Mouse (Mus musculus) liver, embryonic 13.5 days (tissue): ENCODE data around the gene Ehbp1l1. TPM values are rescaled to one million over a fixed set of nuclear protein-coding genes. Genes with fewer than 3 reads are reported as not detected.

ENCODE experiments used
- ATAC-seq: fragments of 200-750 bp; cut with Nextera tagmentation; 2 replicates; pipeline ENCODE4 v1.8.0; 2017; ENCODE audit warnings: low read depth, mild to moderate bottlenecking, moderate number of reproducible peaks, moderate library complexity
- DNase-seq: peaks from one replicate; pipeline ENCODE4 v3.0.0; 2022
- H3K27ac ChIP-seq: fragments of 300-500 bp; sonication (generic); 2 replicates; pipeline ENCODE4 v1.5.1; 2015; ENCODE audit warnings: moderate library complexity, mild to moderate bottlenecking, inconsistent platforms
- H3K27me3 ChIP-seq: fragments of 300-500 bp; sonication (generic); 2 replicates; pipeline ENCODE4 v1.6.1; 2015; ENCODE audit warnings: mild to moderate bottlenecking, inconsistent platforms
- H3K36me3 ChIP-seq: fragments of 300-500 bp; sonication (generic); 2 replicates; pipeline ENCODE4 v1.6.1; 2015; ENCODE audit warnings: mild to moderate bottlenecking, inconsistent platforms
- H3K4me1 ChIP-seq: fragments of 300-500 bp; sonication (generic); replicated peaks from 2 replicates; pipeline ENCODE4 v1.6.1; 2015; ENCODE audit warnings: inconsistent platforms
- H3K4me2 ChIP-seq: fragments of 300-500 bp; sonication (generic); 2 replicates; pipeline ENCODE4 v1.6.1; 2015; ENCODE audit warnings: inconsistent platforms, mild to moderate bottlenecking, moderate library complexity
- H3K4me3 ChIP-seq: fragments of 300-500 bp; sonication (generic); replicated peaks from 2 replicates; pipeline ENCODE4 v1.5.1; 2015; ENCODE audit warnings: mild to moderate bottlenecking, inconsistent platforms
- H3K9ac ChIP-seq: fragments of 300-500 bp; sonication (generic); 2 replicates; pipeline ENCODE4 v1.6.1; 2015; ENCODE audit warnings: mild to moderate bottlenecking, inconsistent platforms
- H3K9me3 ChIP-seq: fragments of 300-500 bp; sonication (generic); replicated peaks from 2 replicates; pipeline ENCODE4 v1.6.1; 2016; ENCODE audit warnings: inconsistent platforms
- WGBS: fragments of 180-500 bp; shearing (Covaris S2); methylation state at CpG from one replicate; pipeline ENCODE4 v1.1.7; 2015; ENCODE audit not compliant: insufficient replicate concordance; 5-methylcytosine and 5-hydroxymethylcytosine counted together
- polyA plus RNA-seq: library from polyadenylated mRNA; unstranded; fragments of >200 nt; fragmentation: Nextera tagmentation; extraction: Ambion mirVana; gene quantifications from 2 replicates; pipeline ENCODE4 v1.2.1, GENCODE M21; 2015

The Ehbp1l1 gene
- polyA plus RNA-seq, 1 experiment from 2014 or later, result 105 TPM

DNA sequence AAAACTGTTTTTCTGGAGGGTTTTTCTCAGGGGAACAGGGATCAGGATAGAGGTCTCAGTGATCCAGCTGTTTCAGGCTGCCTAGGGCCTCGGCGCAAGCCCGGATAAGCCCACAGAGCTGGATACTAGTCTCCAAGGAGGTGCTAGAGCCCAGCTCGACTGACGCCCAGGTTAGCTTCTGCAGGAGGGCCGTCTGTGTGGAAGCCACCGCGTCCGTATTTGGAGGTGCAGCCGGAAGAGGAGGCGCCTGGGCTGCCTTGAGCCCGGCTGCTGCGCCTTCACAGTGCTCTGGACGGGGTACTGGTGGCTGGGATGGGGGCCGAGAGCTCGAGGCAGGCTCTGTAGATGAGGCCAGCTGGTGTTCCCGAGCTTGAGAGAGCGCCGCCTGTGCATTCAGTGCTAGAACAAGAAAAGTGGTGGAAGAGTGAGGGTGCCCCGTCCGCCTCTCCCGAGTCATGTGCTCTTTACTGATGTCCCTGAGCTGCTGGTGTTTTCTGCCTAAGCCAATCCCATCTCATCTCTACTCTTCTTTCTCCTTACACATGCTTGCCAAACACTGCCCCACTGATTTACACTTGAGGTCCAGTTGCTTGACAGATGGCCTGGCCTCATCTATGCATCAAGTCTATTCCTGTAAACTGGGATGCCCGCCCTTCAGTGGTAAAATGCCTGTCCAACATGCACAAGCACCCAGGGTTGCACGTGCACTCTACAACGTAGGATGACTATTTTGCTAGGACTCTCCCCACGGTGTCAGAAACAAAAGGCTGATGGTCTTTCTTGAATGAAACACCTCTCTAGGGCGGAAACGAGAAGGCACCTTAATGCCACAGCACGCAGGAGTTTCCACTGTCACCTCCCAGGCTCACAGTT lies 4.4 kb upstream of the Ehbp1l1 start:
- Histone ChIP-seq H3K9me3 (no peaks in the 10 kb centered on the region), H3K9ac (peak overlapping the region; percentile 100), H3K4me3 (peak overlapping the region; percentile 99), H3K27ac (peak overlapping the region; percentile 99), H3K27me3 (peaks cover 18% of the 10 kb centered on the region), H3K4me1 (peaks cover 57% of the 10 kb centered on the region), H3K36me3 (peaks cover 12% of the 10 kb centered on the region), H3K4me2 (peak overlapping the region; percentile 91)
- ATAC-seq (no peak), DNase-seq (no peak)
- WGBS, result 73% methylated on average over 29 of the region's 29 CpGs

DNA sequence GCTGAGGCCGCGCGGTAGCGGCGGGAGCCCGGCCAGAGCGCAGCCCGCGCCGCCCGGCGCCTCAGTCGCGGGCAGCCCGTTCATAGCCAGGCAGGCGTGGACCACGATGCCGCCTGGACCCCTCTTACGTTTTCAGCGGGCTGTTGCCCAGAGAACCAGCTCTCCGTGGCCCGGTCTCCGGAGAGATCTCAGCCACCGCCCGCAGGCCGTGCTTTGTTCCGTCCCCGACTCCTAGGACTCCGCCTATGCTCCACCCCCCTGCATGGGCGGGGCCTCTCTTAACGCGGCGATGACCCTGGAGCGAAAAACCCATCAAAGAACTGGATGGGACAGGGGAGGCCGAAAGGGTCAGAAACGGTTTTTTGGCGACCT lies 3.3 kb upstream of the Ehbp1l1 start, which contains the start of gene Fam89b:
TSS of gene Fam89b (minus strand) at position 210 of the 372 bp plus-strand sequence.
- peak; percentile 55 for ATAC-seq
- peaks cover 63% of the 10 kb centered on the region for H3K4me1 ChIP-seq
- H3K27me3 ChIP-seq, result peaks cover 7% of the 10 kb centered on the region
- peak; percentile 87 for DNase-seq
- peak within 1 kb of the TSS; percentile 99 for H3K27ac ChIP-seq
- peak within 1 kb of the TSS; percentile 91 for H3K4me2 ChIP-seq
- peak within 1 kb of the TSS; percentile 100 for H3K9ac ChIP-seq
- peak within 1 kb of the TSS; percentile 99 for H3K4me3 ChIP-seq
- H3K36me3 ChIP-seq, result peaks cover 12% of the 10 kb centered on the region
- under 1% methylated on average over 37 of the region's 37 CpGs for WGBS
- H3K9me3 ChIP-seq, result no peaks in the 10 kb centered on the region

DNA sequence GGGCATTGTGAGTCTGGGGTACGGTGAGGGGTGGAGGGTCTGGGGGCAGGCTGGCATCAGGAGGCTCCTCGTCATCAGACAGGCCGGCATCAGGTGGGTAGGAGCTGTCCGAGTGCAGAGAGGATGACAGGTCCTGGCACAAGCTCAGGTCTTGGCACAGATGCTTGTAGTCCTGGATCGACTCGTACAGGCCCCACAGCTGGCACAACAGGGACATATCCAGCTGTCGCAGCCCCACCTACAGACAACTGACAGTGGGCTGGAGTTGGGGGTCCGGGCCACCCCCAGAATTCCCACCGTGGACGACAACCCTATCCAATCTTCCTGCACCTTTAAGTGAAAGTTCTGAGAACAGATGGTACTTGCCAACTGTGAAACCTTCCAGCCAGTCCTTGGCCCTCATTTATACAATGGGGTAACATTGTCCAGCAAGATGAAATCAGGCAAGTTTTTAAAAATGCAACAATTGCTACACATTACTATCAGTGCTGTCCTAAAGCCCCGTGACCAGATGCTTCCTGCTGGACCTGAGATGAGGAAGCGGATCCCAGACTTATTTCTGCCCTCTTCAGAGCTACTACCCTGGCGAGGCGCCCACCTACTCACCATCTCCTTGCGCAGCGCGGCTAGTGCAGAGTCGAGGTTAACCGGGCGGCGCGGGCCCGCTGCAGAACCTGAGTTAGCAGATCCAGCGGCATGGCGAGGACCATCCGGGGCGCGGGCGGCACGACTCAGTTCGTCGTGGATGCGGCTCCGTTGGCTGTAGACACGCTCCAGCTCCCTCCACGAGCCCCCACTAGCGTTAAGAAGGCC lies 2.7 kb upstream of the Ehbp1l1 start:
- Histone ChIP-seq H3K9me3 (no peaks in the 10 kb centered on the region), H3K27ac (peak overlapping the region; percentile 99), H3K4me3 (peak overlapping the region; percentile 99), H3K27me3 (peaks cover 3% of the 10 kb centered on the region), H3K36me3 (peaks cover 18% of the 10 kb centered on the region), H3K4me2 (peak overlapping the region; percentile 91), H3K4me1 (peaks cover 69% of the 10 kb centered on the region), H3K9ac (peak overlapping the region; percentile 100)
- WGBS, result 11% methylated on average over 37 of the region's 37 CpGs
- DNase-seq, result no peak
- ATAC-seq, result no peak

DNA sequence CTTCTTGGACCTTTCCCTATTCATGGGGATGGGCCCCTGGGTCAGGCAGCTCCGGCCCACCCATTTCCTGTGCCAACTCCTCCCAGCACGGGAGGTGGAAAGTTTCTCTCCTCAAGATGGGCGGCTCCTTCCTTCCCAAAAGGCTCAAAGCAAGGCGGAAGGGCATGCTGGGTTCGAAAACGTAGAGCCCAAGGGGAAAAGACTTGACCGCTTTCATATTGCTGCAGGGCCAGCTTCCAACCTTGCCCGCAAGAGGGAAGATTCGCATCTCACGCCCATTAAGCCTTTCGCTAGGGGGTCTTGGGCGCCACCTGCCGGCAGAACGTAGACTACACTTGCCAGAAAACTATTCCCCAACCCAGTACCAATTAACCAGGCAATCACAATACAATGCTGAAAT lies 1.6 kb upstream of the Ehbp1l1 start:
- Histone ChIP-seq H3K9me3 (no peaks in the 10 kb centered on the region), H3K4me3 (peak overlapping the region; percentile 99), H3K4me2 (peak overlapping the region; percentile 91), H3K9ac (peak overlapping the region; percentile 100), H3K27me3 (no peaks in the 10 kb centered on the region), H3K36me3 (peaks cover 29% of the 10 kb centered on the region), H3K27ac (peak overlapping the region; percentile 99), H3K4me1 (peaks cover 80% of the 10 kb centered on the region)
- no peak for ATAC-seq
- peak; percentile 81 for DNase-seq
- 2% methylated on average over 14 of the region's 14 CpGs for WGBS

DNA sequence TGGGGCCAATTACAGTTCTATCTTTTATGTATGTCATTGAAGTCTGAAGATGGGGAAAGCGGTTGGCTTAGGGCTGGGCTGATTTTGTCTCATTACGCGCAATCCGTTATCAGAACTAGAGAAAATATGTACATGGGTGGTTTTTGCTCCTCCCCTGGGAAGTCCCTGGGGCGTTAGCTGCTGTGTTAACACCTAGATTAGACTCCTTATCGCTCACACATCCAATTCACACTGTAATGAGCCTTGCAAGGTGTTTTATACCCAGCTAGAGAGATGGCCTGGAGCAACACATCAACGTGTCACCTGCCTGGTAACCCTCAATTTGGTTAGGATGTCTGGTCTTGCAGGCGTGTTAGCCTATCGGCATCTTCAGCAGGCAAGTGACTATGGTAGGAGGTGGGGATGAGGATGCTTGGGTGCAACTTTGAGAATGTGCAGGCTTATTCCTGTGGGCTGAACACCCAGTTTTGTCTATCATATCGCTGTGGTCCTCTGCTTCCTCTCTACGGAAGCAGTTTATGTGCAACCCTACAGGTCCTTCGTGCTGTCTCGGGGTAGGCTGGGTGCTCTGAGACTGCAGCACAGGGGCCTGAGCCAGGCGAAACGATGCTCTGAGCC lies 953 bp upstream of the Ehbp1l1 start:
- peaks cover 84% of the 10 kb centered on the region for H3K4me1 ChIP-seq
- peaks cover 36% of the 10 kb centered on the region for H3K36me3 ChIP-seq
- H3K9ac ChIP-seq, result peak overlapping the region; percentile 100
- peak overlapping the region; percentile 99 for H3K27ac ChIP-seq
- DNase-seq, result peak; percentile 80
- ATAC-seq, result peak; percentile 62
- no peaks in the 10 kb centered on the region for H3K9me3 ChIP-seq
- peak overlapping the region; percentile 99 for H3K4me3 ChIP-seq
- H3K27me3 ChIP-seq, result no peaks in the 10 kb centered on the region
- peak overlapping the region; percentile 91 for H3K4me2 ChIP-seq
- WGBS, result 12% methylated on average over 15 of the region's 15 CpGs

DNA sequence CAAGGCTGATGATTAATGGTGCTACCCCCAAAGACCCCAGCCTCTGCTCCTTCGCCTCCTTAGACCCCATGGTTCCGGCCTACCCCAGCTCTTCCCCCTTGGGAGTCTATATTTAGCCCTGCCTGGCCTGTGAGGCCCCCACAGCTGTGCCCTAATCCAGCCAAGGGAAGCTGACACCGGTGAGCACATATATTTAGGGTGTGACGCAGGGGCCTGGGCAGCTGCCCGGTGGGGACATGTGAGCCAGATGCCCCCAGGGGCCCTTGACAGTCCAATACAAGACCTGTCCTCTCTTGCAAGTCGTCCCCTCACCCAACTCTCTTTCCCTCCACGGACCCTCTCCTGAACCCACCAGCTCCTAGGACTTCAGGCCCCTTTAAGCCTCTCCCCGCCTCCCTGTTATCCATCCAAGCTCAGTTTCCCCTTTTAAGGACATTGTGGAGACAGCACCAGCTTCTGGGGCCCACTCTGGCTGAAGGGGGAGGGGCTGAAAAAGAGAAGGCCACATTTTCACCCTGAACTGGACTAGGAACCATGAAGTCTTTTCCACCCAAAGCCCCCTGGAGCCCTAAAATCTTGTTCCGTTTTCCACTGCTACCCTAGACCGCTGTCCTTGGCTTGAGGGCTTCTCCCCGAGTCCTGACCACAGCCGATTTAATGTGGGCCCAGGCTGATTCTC lies 949 bp downstream of the Ehbp1l1 start:
- Histone ChIP-seq H3K4me3 (peak overlapping the region; percentile 99), H3K9ac (peak overlapping the region; percentile 100), H3K27me3 (no peaks in the 10 kb centered on the region), H3K4me1 (peaks cover 84% of the 10 kb centered on the region), H3K36me3 (peaks cover 51% of the 10 kb centered on the region), H3K9me3 (no peaks in the 10 kb centered on the region), H3K27ac (peak overlapping the region; percentile 99), H3K4me2 (peak overlapping the region; percentile 91)
- DNase-seq (peak; percentile 38), ATAC-seq (peak; percentile 7)
- WGBS, result 7% methylated on average over 12 of the region's 12 CpGs

DNA sequence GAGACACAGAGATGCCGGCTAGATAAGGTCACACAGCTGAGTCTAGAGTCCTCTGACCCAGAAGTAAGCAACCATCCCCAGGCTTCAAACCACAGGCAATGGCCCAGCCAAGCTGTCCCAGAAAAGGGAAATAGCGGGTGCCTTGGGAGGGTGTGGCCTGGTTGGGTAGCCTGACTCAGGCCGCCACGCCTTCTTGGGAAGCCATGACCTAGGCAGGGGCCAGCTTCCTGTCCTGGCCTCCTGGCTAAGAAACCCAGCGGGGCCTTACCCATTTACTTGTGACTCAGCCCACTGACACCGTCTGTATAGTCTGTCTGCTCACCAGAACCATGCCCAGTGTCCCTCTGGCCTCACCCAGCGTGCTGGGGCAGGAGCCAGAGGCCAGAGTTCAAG lies 1.6 kb downstream of the Ehbp1l1 start:
- Histone ChIP-seq H3K9me3 (no peaks in the 10 kb centered on the region), H3K4me2 (peak overlapping the region; percentile 91), H3K27ac (peak overlapping the region; percentile 99), H3K27me3 (no peaks in the 10 kb centered on the region), H3K9ac (peak overlapping the region; percentile 100), H3K4me1 (peaks cover 84% of the 10 kb centered on the region), H3K36me3 (peaks cover 54% of the 10 kb centered on the region), H3K4me3 (peak overlapping the region; percentile 99)
- DNase-seq (peak; percentile 84), ATAC-seq (peak; percentile 64)
- 14% methylated on average over 7 of the region's 7 CpGs for WGBS

DNA sequence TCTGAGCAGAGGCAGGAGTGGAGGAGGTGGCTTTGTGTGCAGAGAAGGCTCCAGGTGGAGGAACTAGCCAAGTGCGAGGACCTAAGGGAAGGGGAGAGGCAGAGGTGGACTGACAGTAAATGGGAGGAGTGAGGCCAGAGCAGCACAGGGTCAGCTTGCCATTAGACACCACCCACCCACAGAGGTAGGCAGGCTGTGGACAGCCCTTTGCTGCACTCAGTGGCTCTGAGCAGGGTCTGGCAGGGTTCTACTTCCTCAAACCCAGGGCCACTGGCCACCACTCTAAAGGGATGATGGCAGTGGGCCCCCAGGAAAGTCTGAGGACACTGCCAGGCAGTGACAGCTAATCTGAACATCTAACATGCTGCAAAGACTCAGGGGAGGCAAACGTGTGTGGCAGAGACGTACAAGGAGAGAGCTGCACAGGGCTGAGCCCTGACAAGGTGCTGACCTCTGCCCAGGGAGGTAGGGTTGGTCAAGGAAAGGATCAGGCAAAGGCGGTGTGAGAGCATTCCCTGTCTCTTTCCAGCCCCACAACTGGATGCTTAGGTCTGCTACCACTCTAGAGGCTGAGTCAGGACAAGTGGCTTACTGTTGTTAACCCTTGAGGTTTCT lies 2.1 kb downstream of the Ehbp1l1 start:
- WGBS, result 24% methylated on average over 4 of the region's 4 CpGs
- H3K9me3 ChIP-seq, result no peaks in the 10 kb centered on the region
- peak overlapping the region; percentile 91 for H3K4me2 ChIP-seq
- H3K4me3 ChIP-seq, result peak overlapping the region; percentile 99
- H3K9ac ChIP-seq, result peak overlapping the region; percentile 100
- peaks cover 59% of the 10 kb centered on the region for H3K36me3 ChIP-seq
- H3K27me3 ChIP-seq, result no peaks in the 10 kb centered on the region
- peak overlapping the region; percentile 99 for H3K27ac ChIP-seq
- peaks cover 86% of the 10 kb centered on the region for H3K4me1 ChIP-seq
- peak; percentile 31 for DNase-seq
- no peak for ATAC-seq

DNA sequence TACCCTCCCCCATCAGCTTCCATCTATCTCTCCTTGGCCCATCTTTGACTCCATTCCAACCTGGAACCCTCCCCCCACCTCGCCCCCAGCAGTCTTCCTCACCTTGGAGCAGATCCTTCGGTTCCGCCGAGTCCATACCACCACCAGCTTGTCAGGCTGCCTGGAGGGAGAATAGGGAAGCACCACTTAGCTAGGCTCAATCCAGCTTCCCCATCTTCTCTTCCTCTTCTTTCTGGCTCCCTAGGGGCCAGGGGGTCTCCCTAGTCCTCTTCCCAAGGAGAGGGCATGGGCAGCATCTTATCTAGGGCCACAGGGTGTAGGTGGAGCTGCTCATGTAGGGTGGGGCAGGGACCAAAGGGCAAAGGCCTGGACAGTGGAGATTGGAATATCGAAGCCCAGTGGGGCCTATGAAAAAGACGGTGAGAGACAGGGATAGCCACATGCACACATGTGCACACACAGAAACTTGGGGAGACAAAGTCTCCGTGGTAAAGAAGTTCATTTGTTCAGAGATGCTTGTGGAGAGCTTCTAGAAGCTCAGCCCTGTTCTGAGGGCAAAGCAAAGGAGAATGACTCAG lies 3.2 kb downstream of the Ehbp1l1 start:
- Histone ChIP-seq H3K4me1 (peaks cover 86% of the 10 kb centered on the region), H3K9me3 (no peaks in the 10 kb centered on the region), H3K4me2 (peak overlapping the region; percentile 91), H3K27me3 (no peaks in the 10 kb centered on the region), H3K36me3 (peaks cover 65% of the 10 kb centered on the region), H3K4me3 (peak overlapping the region; percentile 99), H3K27ac (peak overlapping the region; percentile 99), H3K9ac (peak overlapping the region; percentile 100)
- ATAC-seq (peak; percentile 77), DNase-seq (peak; percentile 77)
- WGBS, result 41% methylated on average over 7 of the region's 7 CpGs

DNA sequence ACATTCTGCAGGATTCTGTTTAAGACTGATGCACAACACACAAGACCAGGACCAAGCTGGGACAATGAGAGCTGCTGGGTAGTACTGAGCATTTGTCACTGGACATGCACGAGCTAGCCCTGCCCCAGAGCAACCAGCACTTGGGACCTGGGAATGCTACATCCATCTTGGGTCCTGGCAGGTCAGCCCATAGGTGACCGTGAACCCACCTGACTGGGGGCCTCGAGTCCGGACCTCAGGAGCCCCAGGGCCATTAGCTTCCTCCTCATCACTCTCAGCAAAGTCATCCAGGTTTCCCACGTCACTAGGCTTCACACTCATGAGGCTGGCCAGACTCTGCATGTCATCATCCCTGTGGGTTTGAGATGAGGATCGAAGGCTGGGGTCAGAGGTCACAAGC lies 4.9 kb downstream of the Ehbp1l1 start:
- H3K27me3 ChIP-seq, result no peaks in the 10 kb centered on the region
- peak overlapping the region; percentile 99 for H3K27ac ChIP-seq
- peaks cover 82% of the 10 kb centered on the region for H3K36me3 ChIP-seq
- 89% methylated on average over 6 of the region's 6 CpGs for WGBS
- DNase-seq (no peak), ATAC-seq (no peak)
- H3K4me1 ChIP-seq, result peaks cover 88% of the 10 kb centered on the region
- no peaks in the 10 kb centered on the region for H3K9me3 ChIP-seq
- peak overlapping the region; percentile 91 for H3K4me2 ChIP-seq
- H3K9ac ChIP-seq, result peak overlapping the region; percentile 100; the same call in 1 of the 2 replicates
- peak overlapping the region; percentile 18 for H3K4me3 ChIP-seq
